Mouse (Mus musculus) forebrain, embryonic 13.5 days (tissue): ENCODE measurements around the gene Mvb12a. TPM values are rescaled to one million over a fixed set of nuclear protein-coding genes. Genes with fewer than 3 reads are reported as not detected.

Experiments used
- polyA plus RNA-seq: library from polyadenylated mRNA; unstranded; fragments of >200 nt; fragmentation: Nextera tagmentation; extraction: Ambion mirVana; gene quantifications from 2 replicates; pipeline ENCODE4 v1.2.1, GENCODE M21; 2015

The Mvb12a gene
- polyA plus RNA-seq, 1 experiment from 2014 or later = 55.3 TPM

Other genes starting within 250 kb of the Mvb12a start
- gene Use1, start 176.1 kb upstream of the Mvb12a start, polyA plus RNA-seq = 95.8 and 99.4 TPM in 2 replicates
- gene Ocel1, start 171.6 kb upstream of the Mvb12a start, polyA plus RNA-seq = 3.6 and 4.5 TPM in 2 replicates
- gene Nr2f6, start 161.0 kb upstream of the Mvb12a start, polyA plus RNA-seq = 11.6 and 12.9 TPM in 2 replicates
- gene Ushbp1, start 147.1 kb upstream of the Mvb12a start, polyA plus RNA-seq = 3.7 and 4.2 TPM in 2 replicates
- 99.2 and 101 TPM in 2 replicates for gene Babam1, start 146.1 kb upstream of the Mvb12a start, polyA plus RNA-seq
- gene Ankle1, start 136.9 kb upstream of the Mvb12a start, polyA plus RNA-seq = 30.9 and 32.3 TPM in 2 replicates
- 93.9 and 95.7 TPM in 2 replicates for gene Abhd8, start 79.3 kb upstream of the Mvb12a start, polyA plus RNA-seq
- gene Mrpl34, start 78.0 kb upstream of the Mvb12a start, polyA plus RNA-seq = 212 and 245 TPM in 2 replicates
- gene Dda1, start 73.7 kb upstream of the Mvb12a start, polyA plus RNA-seq = 185 and 193 TPM in 2 replicates
- 4.0 and 4.5 TPM in 2 replicates for gene Ano8, start 57.0 kb upstream of the Mvb12a start, polyA plus RNA-seq
- gene Gtpbp3, start 54.8 kb upstream of the Mvb12a start, polyA plus RNA-seq = 13.4 TPM in 2 replicates
- gene Plvap, start 31.2 kb upstream of the Mvb12a start, polyA plus RNA-seq = 13.6 and 14.0 TPM in 2 replicates
- 0.09 and 0.13 TPM in 2 replicates for gene Ccdc194, start 17.2 kb upstream of the Mvb12a start, polyA plus RNA-seq
- gene Bst2, start 5.5 kb upstream of the Mvb12a start, polyA plus RNA-seq = 7.6 and 8.3 TPM in 2 replicates
- gene Tmem221, start 15.9 kb downstream of the Mvb12a start, polyA plus RNA-seq = not detected in 2 replicates
- gene Nxnl1, start 23.7 kb downstream of the Mvb12a start, polyA plus RNA-seq = 0.06 TPM in 1 of 2 replicates, not detected in the other
- gene Slc27a1, start 26.0 kb downstream of the Mvb12a start, polyA plus RNA-seq = 59.9 and 61.0 TPM in 2 replicates
- gene Pgls, start 49.3 kb downstream of the Mvb12a start, polyA plus RNA-seq = 201 and 206 TPM in 2 replicates
- gene Fam129c, start 54.7 kb downstream of the Mvb12a start, polyA plus RNA-seq = 5.1 and 6.2 TPM in 2 replicates
- gene Colgalt1, start 68.1 kb downstream of the Mvb12a start, polyA plus RNA-seq = 37.5 and 39.9 TPM in 2 replicates
- gene Unc13a, start 128.8 kb downstream of the Mvb12a start, polyA plus RNA-seq = 13.0 and 15.8 TPM in 2 replicates
- 1.6 and 1.7 TPM in 2 replicates for gene Jak3, start 133.4 kb downstream of the Mvb12a start, polyA plus RNA-seq
- 0.47 TPM in 1 of 2 replicates, not detected in the other for gene Insl3, start 146.3 kb downstream of the Mvb12a start, polyA plus RNA-seq
- gene B3gnt3, start 158.9 kb downstream of the Mvb12a start, polyA plus RNA-seq = 0.33 and 0.44 TPM in 2 replicates
- 39.6 and 47.2 TPM in 2 replicates for gene Fcho1, start 182.8 kb downstream of the Mvb12a start, polyA plus RNA-seq